Mouse (Mus musculus) embryonic facial prominence, embryonic 15.5 days (tissue): ENCODE results near the gene Gmip. TPM values are rescaled to one million over a fixed set of nuclear protein-coding genes. Genes with fewer than 3 reads are reported as not detected.

ENCODE experiments used
- ATAC-seq: fragments of 200-750 bp; cut with Nextera tagmentation; 2 replicates; pipeline ENCODE4 v1.8.0; 2017; ENCODE audit warnings: low read depth, moderate TSS enrichment; ENCODE audit not compliant: insufficient number of reproducible peaks, low FRiP score, low TSS enrichment
- H3K27ac ChIP-seq: fragments of 300-500 bp; sonication (generic); replicated peaks from 2 replicates; pipeline ENCODE4 v1.5.1; 2015; ENCODE audit warnings: mild to moderate bottlenecking, inconsistent platforms
- H3K27me3 ChIP-seq: fragments of 300-500 bp; sonication (generic); 2 replicates; pipeline ENCODE4 v1.6.1; 2015; ENCODE audit warnings: inconsistent platforms
- H3K36me3 ChIP-seq: fragments of 300-500 bp; sonication (generic); 2 replicates; pipeline ENCODE4 v1.6.1; 2015; ENCODE audit warnings: mild to moderate bottlenecking, inconsistent platforms
- H3K4me1 ChIP-seq: fragments of 300-500 bp; sonication (generic); 2 replicates; pipeline ENCODE4 v1.6.1; 2015; ENCODE audit warnings: inconsistent platforms
- H3K4me2 ChIP-seq: fragments of 300-500 bp; sonication (generic); replicated peaks from 2 replicates; pipeline ENCODE4 v1.6.1; 2015; ENCODE audit warnings: mild to moderate bottlenecking, inconsistent platforms
- H3K4me3 ChIP-seq: fragments of 300-500 bp; sonication (generic); replicated peaks from 2 replicates; pipeline ENCODE4 v1.5.1; 2015; ENCODE audit warnings: mild to moderate bottlenecking, inconsistent platforms
- H3K9ac ChIP-seq: fragments of 300-500 bp; sonication (generic); 2 replicates; pipeline ENCODE4 v1.6.1; 2015; ENCODE audit warnings: inconsistent platforms
- H3K9me3 ChIP-seq: fragments of 300-500 bp; sonication (generic); replicated peaks from 2 replicates; pipeline ENCODE4 v1.6.1; 2016; ENCODE audit warnings: inconsistent platforms
- WGBS: fragments of 180-500 bp; shearing (Covaris S2); methylation state at CpG from one replicate; pipeline ENCODE4 v1.1.7; 2015; 5-methylcytosine and 5-hydroxymethylcytosine counted together
- polyA plus RNA-seq: library from polyadenylated mRNA; unstranded; fragments of >200 nt; fragmentation: Nextera tagmentation; extraction: Ambion mirVana; gene quantifications from 2 replicates; pipeline ENCODE4 v1.2.1, GENCODE M21; 2015

The Gmip gene
- polyA plus RNA-seq, 1 experiment from 2014 or later = 9.5 TPM

GRCm38 (mm10) chr8:69822386-69823191, 14.1 kb downstream of the Gmip start, which contains the start of gene Lpar2:
Gene Lpar2, plus strand, starts transcription at chr8:69822429.
- Histone ChIP-seq H3K9ac (peak within 1 kb of the TSS; percentile 69), H3K4me3 (peak within 1 kb of the TSS; percentile 67), H3K4me2 (peak within 1 kb of the TSS; percentile 88), H3K27me3 (no peaks in the 10 kb centered on the region), H3K27ac (peak within 1 kb of the TSS; percentile 48; the same call in 1 of the 2 replicates), H3K36me3 (peaks cover 14% of the 10 kb centered on the region; the same call in 1 of the 2 replicates), H3K4me1 (peaks cover 29% of the 10 kb centered on the region), H3K9me3 (no peaks in the 10 kb centered on the region)
- ATAC-seq = peak; percentile 56
- under 1% methylated on average over 32 of the region's 35 CpGs for WGBS

GRCm38 (mm10) chr8:69826371-69826770, 17.9 kb downstream of the Gmip start:
- no peak overlapping the region for H3K27ac ChIP-seq
- H3K9ac ChIP-seq = no peak overlapping the region
- no peaks in the 10 kb centered on the region for H3K27me3 ChIP-seq
- no peak for ATAC-seq
- H3K4me3 ChIP-seq = no peak overlapping the region
- H3K9me3 ChIP-seq = no peaks in the 10 kb centered on the region
- 90% methylated on average over 12 of the region's 12 CpGs for WGBS
- H3K4me2 ChIP-seq = no peak overlapping the region
- H3K4me1 ChIP-seq = peaks cover 29% of the 10 kb centered on the region
- H3K36me3 ChIP-seq = peaks cover 10% of the 10 kb centered on the region; the same call in 1 of the 2 replicates

DNA sequence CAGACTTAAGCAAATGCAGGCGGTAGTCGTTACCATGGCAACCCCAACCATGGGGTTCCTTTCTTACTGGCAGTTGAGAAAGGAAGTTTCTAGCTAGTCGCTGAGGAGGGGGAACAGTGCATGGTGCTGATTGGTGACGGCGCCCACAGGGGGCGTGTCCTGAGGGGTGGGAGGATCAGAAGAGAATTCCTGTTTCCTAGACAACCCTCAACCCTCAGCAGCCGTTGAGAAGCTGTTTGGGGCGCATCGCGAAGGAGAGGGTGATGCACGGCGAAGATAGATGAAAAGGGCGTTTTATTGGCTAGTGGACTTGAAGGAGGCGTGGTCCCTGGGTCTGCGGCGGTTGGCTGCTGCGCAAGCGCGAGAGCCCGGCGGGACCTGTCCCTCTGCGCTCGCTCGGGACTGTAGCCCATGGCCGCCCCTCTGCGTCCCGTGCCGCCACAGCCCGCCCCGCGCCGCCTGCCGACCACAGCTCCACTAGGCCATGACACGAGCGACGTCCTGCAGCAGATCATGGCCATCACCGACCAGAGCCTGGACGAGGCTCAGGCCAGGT, 23.9 kb downstream of the Gmip start, which contains the start of gene Pbx4:
TSS of gene Pbx4 (plus strand) at position 194 of the 556 bp plus-strand sequence.
- H3K27me3 ChIP-seq = no peaks in the 10 kb centered on the region
- under 1% methylated on average over 38 of the region's 38 CpGs for WGBS
- H3K4me2 ChIP-seq = peak within 1 kb of the TSS; percentile 97
- peak within 1 kb of the TSS; percentile 47 for H3K9ac ChIP-seq
- H3K27ac ChIP-seq = 0 out of 2 replicates have a peak within 1 kb of the TSS, but pooled peaks have one; percentile 22
- peaks cover 7% of the 10 kb centered on the region for H3K4me1 ChIP-seq
- no peaks in the 10 kb centered on the region for H3K9me3 ChIP-seq
- no peaks in the 10 kb centered on the region for H3K36me3 ChIP-seq
- peak; percentile 95 for ATAC-seq
- peak within 1 kb of the TSS; percentile 55 for H3K4me3 ChIP-seq

GRCm38 (mm10) chr8:69837057-69837682, 28.7 kb downstream of the Gmip start:
- Histone ChIP-seq H3K9ac (no peak overlapping the region), H3K4me3 (no peak overlapping the region), H3K9me3 (no peaks in the 10 kb centered on the region), H3K4me2 (no peak overlapping the region), H3K27ac (no peak overlapping the region), H3K36me3 (no peaks in the 10 kb centered on the region), H3K4me1 (peaks cover 7% of the 10 kb centered on the region), H3K27me3 (no peaks in the 10 kb centered on the region)
- 67% methylated on average over 8 of the region's 8 CpGs for WGBS
- no peak for ATAC-seq

- Histone ChIP-seq H3K9me3 (no peaks in the 10 kb centered on the region), H3K36me3 (no peaks in the 10 kb centered on the region), H3K4me2 (no peak overlapping the region), H3K4me3 (no peak overlapping the region), H3K4me1 (no peaks in the 10 kb centered on the region), H3K27ac (no peak overlapping the region), H3K9ac (no peak overlapping the region), H3K27me3 (no peaks in the 10 kb centered on the region)
- no peak for ATAC-seq
- WGBS = 67% methylated on average over 3 of the region's 3 CpGs
Measured at GRCm38 (mm10) chr8:69847167-69848065, 38.9 kb downstream of the Gmip start.

- Histone ChIP-seq H3K4me1 (no peaks in the 10 kb centered on the region), H3K27me3 (no peaks in the 10 kb centered on the region), H3K9me3 (no peaks in the 10 kb centered on the region), H3K36me3 (no peaks in the 10 kb centered on the region), H3K27ac (no peak overlapping the region), H3K9ac (no peak overlapping the region), H3K4me3 (no peak overlapping the region), H3K4me2 (no peak overlapping the region)
- peak; percentile 52; the same call in 1 of the 2 replicates for ATAC-seq
- WGBS = 61% methylated on average over 8 of the region's 8 CpGs
Measured at GRCm38 (mm10) chr8:69848951-69849350, 40.5 kb downstream of the Gmip start.

DNA sequence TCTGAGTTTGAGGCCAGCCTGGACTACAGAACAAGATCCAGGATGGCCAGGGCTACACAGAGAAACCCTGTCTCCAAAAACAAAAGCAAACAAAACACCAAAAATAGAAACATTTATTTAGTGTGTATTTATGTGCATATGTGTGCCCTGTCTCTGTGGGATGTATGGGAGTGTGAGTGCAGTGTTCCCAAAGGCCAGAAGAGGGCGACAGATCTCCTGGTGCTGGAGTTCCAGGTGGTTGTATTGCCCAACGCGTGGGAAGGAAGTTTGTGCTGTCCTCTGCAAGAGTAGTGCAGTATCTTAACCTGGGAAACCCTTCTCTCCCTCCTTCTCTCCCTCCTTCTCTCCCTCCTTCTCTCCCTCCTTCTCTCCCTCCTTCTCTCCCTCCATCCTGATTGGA, 41.4 kb downstream of the Gmip start:
- H3K4me3 ChIP-seq = no peak overlapping the region
- no peak overlapping the region for H3K27ac ChIP-seq
- H3K9me3 ChIP-seq = no peaks in the 10 kb centered on the region
- H3K4me2 ChIP-seq = no peak overlapping the region
- 41% methylated on average over 3 of the region's 3 CpGs for WGBS
- no peak for ATAC-seq
- no peaks in the 10 kb centered on the region for H3K27me3 ChIP-seq
- H3K9ac ChIP-seq = no peak overlapping the region
- H3K36me3 ChIP-seq = no peaks in the 10 kb centered on the region
- H3K4me1 ChIP-seq = no peaks in the 10 kb centered on the region

DNA sequence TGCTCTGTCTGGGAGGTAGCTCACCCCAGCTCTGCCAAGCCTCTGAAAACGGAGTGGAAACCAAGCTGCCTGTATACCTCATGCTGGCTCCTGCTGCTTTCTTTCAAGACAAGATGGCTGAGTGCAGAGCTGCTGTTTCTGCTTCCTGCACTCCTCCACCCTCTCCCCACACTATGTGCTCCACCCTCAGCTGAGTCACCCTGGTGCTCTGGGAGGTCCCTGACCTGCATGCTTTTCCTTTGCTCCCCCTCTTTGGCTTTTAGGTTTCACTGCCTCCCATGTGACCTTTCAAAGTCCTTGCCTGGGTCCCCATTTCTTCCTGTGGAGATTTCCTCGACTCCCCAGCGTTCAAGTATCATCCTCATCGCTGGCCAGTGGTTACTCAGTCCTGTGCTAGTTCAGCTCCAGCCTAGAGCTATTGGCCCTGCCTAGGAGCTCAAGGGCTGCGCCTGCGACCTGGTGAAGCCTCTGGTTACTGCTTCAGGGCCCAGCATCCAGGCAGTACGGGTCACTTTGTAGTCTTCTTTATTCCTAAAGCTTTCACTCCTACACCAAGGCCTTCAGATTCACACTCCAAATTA, 42.5 kb downstream of the Gmip start:
- Histone ChIP-seq H3K4me1 (no peaks in the 10 kb centered on the region), H3K4me2 (no peak overlapping the region), H3K9ac (no peak overlapping the region), H3K9me3 (no peaks in the 10 kb centered on the region), H3K4me3 (no peak overlapping the region), H3K27ac (no peak overlapping the region), H3K27me3 (no peaks in the 10 kb centered on the region), H3K36me3 (no peaks in the 10 kb centered on the region)
- 78% methylated on average over 7 of the region's 7 CpGs for WGBS
- no peak for ATAC-seq

DNA sequence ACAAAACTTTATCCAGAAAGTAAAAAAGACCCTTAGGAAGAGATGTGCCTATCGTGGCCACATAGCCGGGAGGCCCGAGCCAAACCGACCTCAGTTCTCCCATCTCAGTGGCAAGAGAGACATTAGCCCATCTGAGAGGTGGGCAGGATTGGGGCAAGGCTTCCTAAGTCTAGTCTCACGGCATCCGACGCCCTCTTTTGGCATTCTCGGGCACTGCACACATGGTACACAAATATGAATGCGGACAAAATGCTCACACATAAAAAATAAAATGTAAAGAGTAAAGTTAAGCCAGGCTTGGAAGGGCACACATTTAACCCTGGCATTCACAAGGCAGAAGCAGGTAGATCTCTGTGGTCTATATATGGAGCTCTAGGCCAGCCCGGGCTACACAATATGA, 45.4 kb downstream of the Gmip start:
- H3K4me1 ChIP-seq = no peaks in the 10 kb centered on the region
- WGBS = 91% methylated on average over 10 of the region's 10 CpGs
- no peak overlapping the region for H3K27ac ChIP-seq
- H3K4me3 ChIP-seq = no peak overlapping the region
- H3K27me3 ChIP-seq = no peaks in the 10 kb centered on the region
- no peaks in the 10 kb centered on the region for H3K36me3 ChIP-seq
- no peak overlapping the region for H3K9ac ChIP-seq
- no peak for ATAC-seq
- no peaks in the 10 kb centered on the region for H3K9me3 ChIP-seq
- H3K4me2 ChIP-seq = no peak overlapping the region

DNA sequence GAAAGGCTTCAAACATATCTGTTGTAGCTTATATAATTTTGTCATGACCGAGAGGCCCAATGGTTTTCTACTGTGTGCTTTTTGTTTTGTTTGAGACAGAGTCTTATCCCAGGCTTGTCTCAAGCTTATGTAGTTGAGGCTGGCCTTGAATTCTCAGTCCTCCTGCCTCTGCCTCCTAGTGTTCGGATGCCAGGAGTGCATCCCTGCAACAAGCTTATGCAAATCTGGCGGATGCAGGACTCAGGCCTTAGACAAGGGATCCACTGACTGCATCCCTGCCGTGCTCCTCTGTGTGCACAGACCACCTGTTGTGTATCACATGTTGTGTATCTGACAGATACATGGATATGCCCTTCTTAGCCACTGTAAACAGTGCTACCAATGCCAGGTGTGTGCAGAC, 52.3 kb downstream of the Gmip start:
- Histone ChIP-seq H3K27ac (no peak overlapping the region), H3K9ac (no peak overlapping the region), H3K9me3 (no peaks in the 10 kb centered on the region), H3K4me1 (no peaks in the 10 kb centered on the region), H3K4me3 (no peak overlapping the region), H3K27me3 (no peaks in the 10 kb centered on the region), H3K36me3 (no peaks in the 10 kb centered on the region), H3K4me2 (no peak overlapping the region)
- 60% methylated on average over 4 of the region's 4 CpGs for WGBS
- ATAC-seq = no peak
